Mouse (Mus musculus): Measurements from ENCODE around the gene Gif.

The Gif gene

GRCm38 (mm10) chr19:11794447-11794846 is 47.1 kb downstream of the Gif start:
- no peak for DNase-seq (ENCODE audit: low spot score)

GRCm38 (mm10) chr19:11800531-11801315 is 53.4 kb downstream of the Gif start:
- no peak for DNase-seq (ENCODE audit: low spot score)

- DNase-seq (ENCODE audit: low spot score) = no peak
Measured at GRCm38 (mm10) chr19:11804423-11804822, 57.1 kb downstream of the Gif start.

- DNase-seq (ENCODE audit: low spot score) = no peak
Measured at GRCm38 (mm10) chr19:11807251-11807650, 59.9 kb downstream of the Gif start.

- no peak for DNase-seq (ENCODE audit: low spot score)
Measured at GRCm38 (mm10) chr19:11807822-11808221, 60.5 kb downstream of the Gif start.

- DNase-seq (ENCODE audit: low spot score) = no peak
Measured at GRCm38 (mm10) chr19:11808452-11808851, 61.1 kb downstream of the Gif start.

- DNase-seq (ENCODE audit: low spot score) = no peak
Measured at GRCm38 (mm10) chr19:11810003-11810758, 62.8 kb downstream of the Gif start.

GRCm38 (mm10) chr19:11810856-11811255 is 63.5 kb downstream of the Gif start:
- no peak for DNase-seq (ENCODE audit: low spot score)

GRCm38 (mm10) chr19:11811688-11812365 is 64.5 kb downstream of the Gif start:
- DNase-seq (ENCODE audit: low spot score) = no peak
